Mouse (Mus musculus): ENCODE data around the gene Thrap3. TPM values are rescaled to one million over a fixed set of nuclear protein-coding genes. Genes with fewer than 3 reads are reported as not detected.
A peak's percentile ranks its signal among the peaks of the same experiment; 100 is the strongest.

Gene Thrap3
- total and polyA plus RNA-seq, 2 experiments, result 29.1 to 74.3 TPM

GRCm38 (mm10) chr4:126157562-126157961 is 45.0 kb downstream of the Thrap3 start:
- TF ChIP-seq CTCF (IDR thresholded peaks at IDR 0.05; ENCODE audit: low read depth, low read length), result peak; percentile 49
- no peak for TF ChIP-seq POLR2A (IDR thresholded peaks at IDR 0.05; ENCODE audit: extremely low read depth, insufficient read depth, low read length)
- Histone ChIP-seq H3K36me3 (ENCODE audit: control insufficient read depth, insufficient read depth, low read length) (no peaks in the 10 kb centered on the region), H3K4me1 (ENCODE audit: control insufficient read depth, insufficient read depth, low read length) (no peaks in the 10 kb centered on the region), H3K79me2 (ENCODE audit: control insufficient read depth, insufficient read depth, low read length) (no peaks in the 10 kb centered on the region), H3K27me3 (ENCODE audit: control insufficient read depth, insufficient read depth, low read length) (no peaks in the 10 kb centered on the region), H3K9ac (ENCODE audit: low read depth, low read length) (no peak overlapping the region), H3K4me3 (ENCODE audit: insufficient read depth, low read depth, low read length) (no peak overlapping the region), H3K27ac (replicated peaks; ENCODE audit: insufficient read depth, low read depth, low read length) (no peak overlapping the region)
- DNase-seq (ENCODE audit: extremely low read depth, low read depth, low spot score), result no peak
- 94% methylated on average over 6 of the region's 6 CpGs for WGBS

GRCm38 (mm10) chr4:126156617-126157016 is 45.9 kb downstream of the Thrap3 start:
- Histone ChIP-seq H3K36me3 (ENCODE audit: control insufficient read depth, insufficient read depth, low read length) (no peaks in the 10 kb centered on the region), H3K4me3 (ENCODE audit: insufficient read depth, low read depth, low read length) (no peak overlapping the region), H3K9ac (ENCODE audit: low read depth, low read length) (no peak overlapping the region), H3K27ac (replicated peaks; ENCODE audit: insufficient read depth, low read depth, low read length) (no peak overlapping the region), H3K27me3 (ENCODE audit: control insufficient read depth, insufficient read depth, low read length) (no peaks in the 10 kb centered on the region), H3K79me2 (ENCODE audit: control insufficient read depth, insufficient read depth, low read length) (no peaks in the 10 kb centered on the region), H3K4me1 (ENCODE audit: control insufficient read depth, insufficient read depth, low read length) (no peaks in the 10 kb centered on the region)
- no peak for TF ChIP-seq POLR2A (IDR thresholded peaks at IDR 0.05; ENCODE audit: extremely low read depth, insufficient read depth, low read length)
- peak; percentile 88 for TF ChIP-seq CTCF (IDR thresholded peaks at IDR 0.05; ENCODE audit: low read depth, low read length)
- DNase-seq (ENCODE audit: extremely low read depth, low read depth, low spot score), result no peak
- WGBS, result 62% methylated on average over 5 of the region's 5 CpGs

- DNase-seq (ENCODE audit: extremely low read depth, low read depth, low spot score), result no peak
- no peak overlapping the region for H3K4me3 ChIP-seq (ENCODE audit: insufficient read depth, low read depth, low read length)
- peak overlapping the region; percentile 67 for H3K27ac ChIP-seq (replicated peaks; ENCODE audit: insufficient read depth, low read depth, low read length)
- H3K79me2 ChIP-seq (ENCODE audit: control insufficient read depth, insufficient read depth, low read length), result no peaks in the 10 kb centered on the region
- TF ChIP-seq POLR2A (IDR thresholded peaks at IDR 0.05; ENCODE audit: extremely low read depth, insufficient read depth, low read length) (no peak), CTCF (IDR thresholded peaks at IDR 0.05; ENCODE audit: low read depth, low read length) (no peak)
- no peaks in the 10 kb centered on the region for H3K4me1 ChIP-seq (ENCODE audit: control insufficient read depth, insufficient read depth, low read length)
- 18% methylated on average over 2 of the region's 2 CpGs for WGBS
- no peaks in the 10 kb centered on the region for H3K27me3 ChIP-seq (ENCODE audit: control insufficient read depth, insufficient read depth, low read length)
- no peak overlapping the region for H3K9ac ChIP-seq (ENCODE audit: low read depth, low read length)
- H3K36me3 ChIP-seq (ENCODE audit: control insufficient read depth, insufficient read depth, low read length), result no peaks in the 10 kb centered on the region
These were observed 46.7 kb downstream of the Thrap3 start for GRCm38 (mm10) chr4:126155869-126156268.

- no peak overlapping the region for H3K4me3 ChIP-seq (ENCODE audit: insufficient read depth, low read depth, low read length)
These were observed 47.4 kb downstream of the Thrap3 start for GRCm38 (mm10) chr4:126155183-126155582.

GRCm38 (mm10) chr4:126152864-126153263 is 49.7 kb downstream of the Thrap3 start:
- H3K79me2 ChIP-seq (ENCODE audit: control insufficient read depth, insufficient read depth, low read length), result no peaks in the 10 kb centered on the region
- H3K4me3 ChIP-seq (ENCODE audit: insufficient read depth, low read depth, low read length), result no peak overlapping the region
- no peak for DNase-seq (ENCODE audit: extremely low read depth, low read depth, low spot score)
- H3K36me3 ChIP-seq (ENCODE audit: control insufficient read depth, insufficient read depth, low read length), result no peaks in the 10 kb centered on the region
- peaks cover 3% of the 10 kb centered on the region; the same call in 1 of the 2 replicates for H3K4me1 ChIP-seq (ENCODE audit: control insufficient read depth, insufficient read depth, low read length)
- no peak overlapping the region for H3K27ac ChIP-seq (replicated peaks; ENCODE audit: insufficient read depth, low read depth, low read length)
- H3K27me3 ChIP-seq (ENCODE audit: control insufficient read depth, insufficient read depth, low read length), result no peaks in the 10 kb centered on the region
- no peak overlapping the region for H3K9ac ChIP-seq (ENCODE audit: low read depth, low read length)
- no peak for TF ChIP-seq CTCF (IDR thresholded peaks at IDR 0.05; ENCODE audit: low read depth, low read length)
- TF ChIP-seq POLR2A (IDR thresholded peaks at IDR 0.05; ENCODE audit: extremely low read depth, insufficient read depth, low read length), result no peak
- WGBS, result 69% methylated on average over 14 of the region's 14 CpGs

More at GRCm38 (mm10) chr4:126155183-126155582, 47.4 kb downstream of the Thrap3 start:
- 62% methylated on average over 4 of the region's 4 CpGs for WGBS
- Histone ChIP-seq H3K9ac (ENCODE audit: low read depth, low read length) (no peak overlapping the region), H3K27me3 (ENCODE audit: control insufficient read depth, insufficient read depth, low read length) (no peaks in the 10 kb centered on the region), H3K36me3 (ENCODE audit: control insufficient read depth, insufficient read depth, low read length) (no peaks in the 10 kb centered on the region), H3K27ac (replicated peaks; ENCODE audit: insufficient read depth, low read depth, low read length) (peak overlapping the region; percentile 67), H3K79me2 (ENCODE audit: control insufficient read depth, insufficient read depth, low read length) (no peaks in the 10 kb centered on the region), H3K4me1 (ENCODE audit: control insufficient read depth, insufficient read depth, low read length) (no peaks in the 10 kb centered on the region)
- DNase-seq (ENCODE audit: extremely low read depth, low read depth, low spot score), result peak; percentile 50
- TF ChIP-seq POLR2A (IDR thresholded peaks at IDR 0.05; ENCODE audit: extremely low read depth, insufficient read depth, low read length) (no peak), CTCF (IDR thresholded peaks at IDR 0.05; ENCODE audit: low read depth, low read length) (no peak)

GRCm38 (mm10) chr4:126151701-126152440 is 50.7 kb downstream of the Thrap3 start:
- no peak for DNase-seq (ENCODE audit: extremely low read depth, low read depth, low spot score)
- peaks cover 6% of the 10 kb centered on the region; the same call in 1 of the 2 replicates for H3K4me1 ChIP-seq (ENCODE audit: control insufficient read depth, insufficient read depth, low read length)
- no peaks in the 10 kb centered on the region for H3K79me2 ChIP-seq (ENCODE audit: control insufficient read depth, insufficient read depth, low read length)
- H3K27ac ChIP-seq (replicated peaks; ENCODE audit: insufficient read depth, low read depth, low read length), result no peak overlapping the region
- no peaks in the 10 kb centered on the region for H3K27me3 ChIP-seq (ENCODE audit: control insufficient read depth, insufficient read depth, low read length)
- no peaks in the 10 kb centered on the region for H3K36me3 ChIP-seq (ENCODE audit: control insufficient read depth, insufficient read depth, low read length)
- TF ChIP-seq CTCF (IDR thresholded peaks at IDR 0.05; ENCODE audit: low read depth, low read length) (no peak), POLR2A (IDR thresholded peaks at IDR 0.05; ENCODE audit: extremely low read depth, insufficient read depth, low read length) (no peak)
- 77% methylated on average over 16 of the region's 16 CpGs for WGBS
- H3K4me3 ChIP-seq (ENCODE audit: insufficient read depth, low read depth, low read length), result no peak overlapping the region
- H3K9ac ChIP-seq (ENCODE audit: low read depth, low read length), result no peak overlapping the region
